Mouse (Mus musculus): ENCODE results near the gene Ubqlnl. TPM values are rescaled to one million over a fixed set of nuclear protein-coding genes. Genes with fewer than 3 reads are reported as not detected.

Ubqlnl gene
- not detected in 2 replicates for polyA plus RNA-seq (2012; rRNA removed)

DNA sequence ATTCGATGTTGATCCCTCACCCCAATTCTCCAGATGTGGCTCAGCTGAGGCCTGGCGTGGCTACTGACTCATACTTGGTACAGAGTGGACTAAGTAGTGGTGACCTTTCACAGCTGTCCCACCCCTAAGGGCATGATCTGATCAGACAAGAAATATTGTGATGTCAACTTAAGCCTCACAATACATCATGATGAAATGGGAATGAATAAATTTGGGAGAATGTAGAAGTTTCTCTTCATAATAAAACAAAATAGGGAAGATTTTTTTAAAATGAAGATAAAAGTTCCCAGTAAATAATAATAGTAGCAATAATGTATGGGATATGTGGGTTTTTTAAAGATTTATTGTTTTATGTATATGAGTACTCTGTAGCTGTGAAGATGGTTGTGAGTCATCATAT, at the start of gene Ubqlnl:
Ubqlnl (minus strand) TSS at position 101 of the 400 bp plus-strand sequence.

DNA sequence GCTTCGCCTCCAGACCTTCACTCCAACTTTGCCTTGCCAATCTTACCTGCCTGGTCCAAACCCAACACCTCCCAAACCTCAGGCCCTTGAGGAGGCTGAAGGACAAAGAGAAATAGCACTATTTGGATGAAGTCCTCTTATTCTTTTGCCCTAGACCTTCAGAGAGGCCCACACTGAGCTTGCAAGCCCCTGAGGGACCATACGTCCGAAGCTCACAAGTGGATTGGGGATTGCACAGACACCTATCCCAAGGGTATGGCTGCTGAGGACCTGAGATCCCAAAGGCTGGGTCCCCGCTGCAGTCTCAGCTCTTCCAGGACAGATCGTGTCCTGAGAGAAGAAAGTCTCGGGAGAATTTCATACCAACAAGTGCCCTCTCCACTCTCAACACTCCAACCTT, 45.5 kb upstream of the Ubqlnl start, which contains the start of gene Olfr649:
Olfr649 (minus strand) TSS at position 101 of the 400 bp plus-strand sequence.

DNA sequence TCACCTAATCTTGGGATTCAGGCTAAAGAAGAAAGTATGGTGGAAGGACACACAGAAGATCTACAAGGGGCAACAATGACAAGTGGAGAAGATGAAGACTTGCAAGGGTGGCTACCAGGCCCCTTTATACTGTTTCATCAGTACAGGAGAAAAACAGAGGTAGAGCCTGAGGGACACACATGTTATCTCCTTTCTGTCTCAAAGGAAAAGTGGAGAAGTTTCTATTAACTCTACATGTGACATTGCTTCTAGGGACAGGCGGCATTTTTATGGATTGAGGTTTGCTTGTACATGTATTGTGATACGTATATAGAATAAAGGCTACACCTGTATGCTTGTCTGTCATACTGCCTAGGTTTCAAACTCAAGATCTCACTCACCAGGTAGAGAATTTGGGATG, 32.9 kb upstream of the Ubqlnl start, which contains the start of gene Olfr648:
Olfr648 (minus strand) TSS at position 101 of the 400 bp plus-strand sequence.

DNA sequence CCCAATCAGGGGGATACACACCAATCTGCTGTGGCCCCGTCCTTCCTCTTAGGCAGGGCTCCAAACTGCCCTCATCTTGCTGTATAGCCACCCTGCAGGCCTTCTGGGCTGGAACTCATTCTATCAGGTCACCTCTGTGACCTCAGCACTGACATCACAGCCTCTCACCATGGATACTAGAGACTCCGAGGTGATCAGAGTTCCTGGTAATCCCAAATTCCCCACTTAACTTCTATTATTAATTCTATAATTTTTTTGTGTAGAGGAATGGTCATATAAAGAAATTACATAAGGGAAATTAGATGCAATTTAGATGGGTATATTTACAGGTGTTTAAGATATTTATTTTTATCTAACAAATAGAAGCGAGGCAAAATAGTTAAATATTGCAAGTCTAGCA, 7.2 kb downstream of the Ubqlnl start, which contains the start of gene Ubqln3:
Ubqln3 (minus strand) TSS at position 101 of the 400 bp plus-strand sequence.

DNA sequence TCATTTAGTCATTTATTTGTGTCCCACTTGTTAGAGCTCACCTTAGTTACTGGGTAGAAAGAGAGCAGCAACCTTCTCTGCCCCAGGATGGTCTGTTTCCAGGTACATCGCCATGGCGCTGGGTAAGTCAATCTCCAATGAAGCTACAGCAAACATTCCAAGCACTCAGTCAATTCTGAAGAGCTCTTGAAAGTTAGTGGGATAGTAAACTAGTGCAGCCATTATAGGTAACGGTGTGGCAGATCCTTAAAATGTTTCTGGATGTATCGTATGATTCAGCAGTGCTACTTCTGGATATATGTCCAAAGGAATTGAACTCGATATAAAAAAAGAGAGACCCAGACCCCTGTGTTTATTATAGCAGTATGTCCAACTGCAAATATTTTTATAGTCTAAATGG, 13.1 kb downstream of the Ubqlnl start, which contains the start of gene Olfr643:
Olfr643 (minus strand) TSS at position 101 of the 400 bp plus-strand sequence.

DNA sequence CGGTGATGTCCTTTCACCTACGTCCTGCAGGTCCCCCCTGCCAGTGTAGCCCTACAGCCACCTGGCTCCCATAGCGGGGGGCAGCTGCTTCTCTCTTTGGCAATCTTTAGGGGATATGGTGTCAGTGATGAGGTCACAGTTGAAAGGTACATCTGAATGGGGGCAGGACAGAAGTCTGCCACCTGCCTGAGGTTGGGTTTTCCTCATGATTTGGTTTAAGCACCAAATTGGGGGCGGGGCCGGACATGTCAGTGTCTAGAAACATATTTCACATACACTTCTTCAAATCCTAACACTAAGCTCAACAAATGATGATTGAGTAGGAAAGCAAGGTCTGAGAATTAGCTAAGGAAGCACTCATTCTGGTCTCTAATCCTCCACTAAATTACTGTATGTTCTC, 20.6 kb downstream of the Ubqlnl start, which contains the start of gene Ubqln5:
Ubqln5 (minus strand) TSS at position 101 of the 400 bp plus-strand sequence.

DNA sequence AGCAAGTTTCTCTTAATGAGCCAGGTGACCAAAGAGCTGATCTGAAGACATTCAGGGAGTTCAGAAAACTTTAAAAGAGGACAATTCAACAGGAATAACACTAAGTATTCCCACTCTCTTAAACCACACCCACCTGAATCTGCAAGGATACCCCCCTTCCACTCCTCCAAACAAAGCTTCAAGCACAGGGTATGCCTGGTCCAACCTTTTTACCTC, 45.7 kb downstream of the Ubqlnl start, which contains the start of gene Olfr646:
Olfr646 (plus strand) TSS at position 117 of the 216 bp plus-strand sequence.

Other genes with a start within 250 kb of the Ubqlnl start
- gene Olfr65, start 247.1 kb downstream of the Ubqlnl start, polyA plus RNA-seq (2012; rRNA removed) = not detected in 2 replicates
- not detected in 2 replicates for gene Olfr631, start 221.7 kb downstream of the Ubqlnl start, polyA plus RNA-seq (2012; rRNA removed)
- gene Olfr632, start 216.2 kb downstream of the Ubqlnl start, polyA plus RNA-seq (2012; rRNA removed) = not detected in 2 replicates
- gene Olfr633, start 206.1 kb downstream of the Ubqlnl start, polyA plus RNA-seq (2012; rRNA removed) = not detected in 2 replicates
- gene Olfr635, start 179.4 kb downstream of the Ubqlnl start, polyA plus RNA-seq (2012; rRNA removed) = not detected in 2 replicates
- not detected in 2 replicates for gene Olfr638, start 151.8 kb downstream of the Ubqlnl start, polyA plus RNA-seq (2012; rRNA removed)
- not detected in 2 replicates for gene Olfr639, start 133.3 kb downstream of the Ubqlnl start, polyA plus RNA-seq (2012; rRNA removed)
- gene Olfr640, start 125.0 kb downstream of the Ubqlnl start, polyA plus RNA-seq (2012; rRNA removed) = not detected in 2 replicates
- not detected in 2 replicates for gene Olfr641, start 115.1 kb downstream of the Ubqlnl start, polyA plus RNA-seq (2012; rRNA removed)
- gene Olfr642, start 97.9 kb downstream of the Ubqlnl start, polyA plus RNA-seq (2012; rRNA removed) = not detected in 2 replicates
- gene 4930516K23Rik, start 89.1 kb downstream of the Ubqlnl start, polyA plus RNA-seq (2012; rRNA removed) = not detected in 2 replicates
- not detected in 2 replicates for gene Olfr644, start 78.7 kb downstream of the Ubqlnl start, polyA plus RNA-seq (2012; rRNA removed)
- not detected in 2 replicates for gene Olfr645, start 65.1 kb downstream of the Ubqlnl start, polyA plus RNA-seq (2012; rRNA removed)
- gene Olfr646, start 45.7 kb downstream of the Ubqlnl start, polyA plus RNA-seq (2012; rRNA removed) = not detected in 2 replicates
- gene Ubqln5, start 20.7 kb downstream of the Ubqlnl start, polyA plus RNA-seq (2012; rRNA removed) = not detected in 2 replicates
- not detected in 2 replicates for gene Olfr643, start 13.2 kb downstream of the Ubqlnl start, polyA plus RNA-seq (2012; rRNA removed)
- gene Ubqln3, start 7.3 kb downstream of the Ubqlnl start, polyA plus RNA-seq (2012; rRNA removed) = not detected in 2 replicates
- gene Olfm5, start 14.3 kb upstream of the Ubqlnl start, polyA plus RNA-seq (2012; rRNA removed) = not detected in 2 replicates
- gene Olfr648, start 32.8 kb upstream of the Ubqlnl start, polyA plus RNA-seq (2012; rRNA removed) = 0.11 TPM in 1 of 2 replicates, not detected in the other
- not detected in 2 replicates for gene Olfr649, start 45.4 kb upstream of the Ubqlnl start, polyA plus RNA-seq (2012; rRNA removed)
- gene Trim6, start 68.2 kb upstream of the Ubqlnl start, polyA plus RNA-seq (2012; rRNA removed) = 0.77 and 0.95 TPM in 2 replicates
- 4.1 and 4.9 TPM in 2 replicates for gene Trim34a, start 93.9 kb upstream of the Ubqlnl start, polyA plus RNA-seq (2012; rRNA removed)
- gene Trim5, start 137.5 kb upstream of the Ubqlnl start, polyA plus RNA-seq (2012; rRNA removed) = 0.33 and 0.54 TPM in 2 replicates
- gene Trim12a, start 164.9 kb upstream of the Ubqlnl start, polyA plus RNA-seq (2012; rRNA removed) = 1.9 and 2.0 TPM in 2 replicates
- 1.7 and 2.0 TPM in 2 replicates for gene Trim34b, start 178.9 kb upstream of the Ubqlnl start, polyA plus RNA-seq (2012; rRNA removed)
- gene Trim12c, start 202.8 kb upstream of the Ubqlnl start, polyA plus RNA-seq (2012; rRNA removed) = 1.9 and 2.0 TPM in 2 replicates
- 0.02 and 0.03 TPM in 2 replicates for gene Trim30b, start 219.3 kb upstream of the Ubqlnl start, polyA plus RNA-seq (2012; rRNA removed)

Data from ovary, adult 2 months (tissue).